Mouse (Mus musculus): ENCODE results near the gene Capza3. TPM values are rescaled to one million over a fixed set of nuclear protein-coding genes. Genes with fewer than 3 reads are reported as not detected.
A peak's percentile ranks its signal among the peaks of the same experiment; 100 is the strongest.

Capza3 gene
- total RNA-seq (2012; rRNA removed) = not detected in 2 replicates

- H3K36me3 ChIP-seq (ENCODE audit: control insufficient read depth, insufficient read depth, low read length, poor library complexity, severe bottlenecking) = no peaks in the 10 kb centered on the region
- no peak within 1 kb of the TSS for H3K4me3 ChIP-seq (ENCODE audit: insufficient read depth in 1 of 2, low read depth in 1 of 2, low read length in 2 of 2, poor library complexity in 1 of 2, severe bottlenecking in 1 of 2)
- TF ChIP-seq HCFC1 (IDR thresholded peaks at IDR 0.05; ENCODE audit: borderline replicate concordance, insufficient read depth, low read length) = no peak
- no peak for TF ChIP-seq ZC3H11A (IDR thresholded peaks at IDR 0.05; ENCODE audit: borderline replicate concordance, low read depth, low read length)
- TF ChIP-seq CHD2 (IDR thresholded peaks at IDR 0.05; ENCODE audit: low read depth, low read length) = no peak
- no peak for TF ChIP-seq MAFK (IDR thresholded peaks at IDR 0.05; ENCODE audit: insufficient read depth, low read depth, low read length)
- no peak for TF ChIP-seq ZNF384 (IDR thresholded peaks at IDR 0.05; ENCODE audit: low read depth, low read length)
- H3K27ac ChIP-seq (ENCODE audit: insufficient read depth, low read depth, low read length, poor library complexity, severe bottlenecking) = no peak within 1 kb of the TSS
- DNase-seq (ENCODE audit: low read depth, low spot score) = no peak
- in situ Hi-C loops (cut with MboI; ENCODE audit: low sequenced_read_pairs in 2 of 2, unreplicated experiment in 2 of 2) = no loop called here
- H3K9ac ChIP-seq (ENCODE audit: insufficient read depth, low read depth, low read length, poor library complexity, severe bottlenecking) = no peak within 1 kb of the TSS
- H3K9me3 ChIP-seq (ENCODE audit: control insufficient read depth, insufficient read depth, low read depth, low read length) = no peaks in the 10 kb centered on the region
- no peaks in the 10 kb centered on the region for H3K4me1 ChIP-seq (ENCODE audit: control insufficient read depth in 2 of 2, insufficient read depth in 2 of 2, low read length in 2 of 2, poor library complexity in 1 of 2)
These were observed at the start of gene Capza3 for GRCm38 (mm10) chr6:140040952-140041351. Gene Capza3, plus strand, starts transcription at chr6:140041252.

GRCm38 (mm10) chr6:140005181-140005580 lies 35.9 kb upstream of the Capza3 start:
- no peak for TF ChIP-seq MAFK (IDR thresholded peaks at IDR 0.05; ENCODE audit: insufficient read depth, low read depth, low read length)
- 0 out of 2 replicates have a peak, but pooled peaks have one; percentile 27 for TF ChIP-seq ZC3H11A (IDR thresholded peaks at IDR 0.05; ENCODE audit: borderline replicate concordance, low read depth, low read length)
- peak; percentile 16 for DNase-seq (ENCODE audit: low read depth, low spot score)
- Histone ChIP-seq H3K9ac (ENCODE audit: insufficient read depth, low read depth, low read length, poor library complexity, severe bottlenecking) (no peak overlapping the region), H3K4me1 (ENCODE audit: control insufficient read depth in 2 of 2, insufficient read depth in 2 of 2, low read length in 2 of 2, poor library complexity in 1 of 2) (no peaks in the 10 kb centered on the region), H3K36me3 (ENCODE audit: control insufficient read depth, insufficient read depth, low read length, poor library complexity, severe bottlenecking) (no peaks in the 10 kb centered on the region), H3K27ac (ENCODE audit: insufficient read depth, low read depth, low read length, poor library complexity, severe bottlenecking) (no peak overlapping the region), H3K9me3 (ENCODE audit: control insufficient read depth, insufficient read depth, low read depth, low read length) (no peaks in the 10 kb centered on the region), H3K4me3 (ENCODE audit: insufficient read depth in 1 of 2, low read depth in 1 of 2, low read length in 2 of 2, poor library complexity in 1 of 2, severe bottlenecking in 1 of 2) (no peak overlapping the region)
- in situ Hi-C loops (cut with MboI; ENCODE audit: low sequenced_read_pairs in 2 of 2, unreplicated experiment in 2 of 2) = no loop called here

- Histone ChIP-seq H3K4me3 (ENCODE audit: insufficient read depth in 1 of 2, low read depth in 1 of 2, low read length in 2 of 2, poor library complexity in 1 of 2, severe bottlenecking in 1 of 2) (no peak overlapping the region), H3K36me3 (ENCODE audit: control insufficient read depth, insufficient read depth, low read length, poor library complexity, severe bottlenecking) (no peaks in the 10 kb centered on the region), H3K9ac (ENCODE audit: insufficient read depth, low read depth, low read length, poor library complexity, severe bottlenecking) (no peak overlapping the region), H3K27ac (ENCODE audit: insufficient read depth, low read depth, low read length, poor library complexity, severe bottlenecking) (no peak overlapping the region), H3K9me3 (ENCODE audit: control insufficient read depth, insufficient read depth, low read depth, low read length) (no peaks in the 10 kb centered on the region), H3K4me1 (ENCODE audit: control insufficient read depth in 2 of 2, insufficient read depth in 2 of 2, low read length in 2 of 2, poor library complexity in 1 of 2) (no peaks in the 10 kb centered on the region)
- TF ChIP-seq ZNF384 (IDR thresholded peaks at IDR 0.05; ENCODE audit: low read depth, low read length) (no peak), HCFC1 (IDR thresholded peaks at IDR 0.05; ENCODE audit: borderline replicate concordance, insufficient read depth, low read length) (no peak), MAFK (IDR thresholded peaks at IDR 0.05; ENCODE audit: insufficient read depth, low read depth, low read length) (no peak), ZC3H11A (IDR thresholded peaks at IDR 0.05; ENCODE audit: borderline replicate concordance, low read depth, low read length) (no peak), CHD2 (IDR thresholded peaks at IDR 0.05; ENCODE audit: low read depth, low read length) (no peak)
- in situ Hi-C loops (cut with MboI; ENCODE audit: low sequenced_read_pairs in 2 of 2, unreplicated experiment in 2 of 2) = no loop called here
- DNase-seq (ENCODE audit: low read depth, low spot score) = no peak
These were observed 16.6 kb upstream of the Capza3 start for GRCm38 (mm10) chr6:140024404-140024803.

GRCm38 (mm10) chr6:140041357-140041756 lies 305 bp downstream of the Capza3 start, which contains the start of gene Plcz1:
Gene Plcz1, minus strand, starts transcription at chr6:140041457.
- in situ Hi-C loops (cut with MboI; ENCODE audit: low sequenced_read_pairs in 2 of 2, unreplicated experiment in 2 of 2) = no loop called here
- no peak within 1 kb of the TSS for H3K9ac ChIP-seq (ENCODE audit: insufficient read depth, low read depth, low read length, poor library complexity, severe bottlenecking)
- H3K4me3 ChIP-seq (ENCODE audit: insufficient read depth in 1 of 2, low read depth in 1 of 2, low read length in 2 of 2, poor library complexity in 1 of 2, severe bottlenecking in 1 of 2) = no peak within 1 kb of the TSS
- no peaks in the 10 kb centered on the region for H3K9me3 ChIP-seq (ENCODE audit: control insufficient read depth, insufficient read depth, low read depth, low read length)
- H3K4me1 ChIP-seq (ENCODE audit: control insufficient read depth in 2 of 2, insufficient read depth in 2 of 2, low read length in 2 of 2, poor library complexity in 1 of 2) = no peaks in the 10 kb centered on the region
- no peak for DNase-seq (ENCODE audit: low read depth, low spot score)
- no peak for TF ChIP-seq CHD2 (IDR thresholded peaks at IDR 0.05; ENCODE audit: low read depth, low read length)
- TF ChIP-seq ZC3H11A (IDR thresholded peaks at IDR 0.05; ENCODE audit: borderline replicate concordance, low read depth, low read length) = no peak
- no peak for TF ChIP-seq HCFC1 (IDR thresholded peaks at IDR 0.05; ENCODE audit: borderline replicate concordance, insufficient read depth, low read length)
- no peak for TF ChIP-seq MAFK (IDR thresholded peaks at IDR 0.05; ENCODE audit: insufficient read depth, low read depth, low read length)
- TF ChIP-seq ZNF384 (IDR thresholded peaks at IDR 0.05; ENCODE audit: low read depth, low read length) = no peak
- H3K36me3 ChIP-seq (ENCODE audit: control insufficient read depth, insufficient read depth, low read length, poor library complexity, severe bottlenecking) = no peaks in the 10 kb centered on the region
- no peak within 1 kb of the TSS for H3K27ac ChIP-seq (ENCODE audit: insufficient read depth, low read depth, low read length, poor library complexity, severe bottlenecking)

GRCm38 (mm10) chr6:140051476-140051875 lies 10.4 kb downstream of the Capza3 start:
- no peak overlapping the region for H3K27ac ChIP-seq (ENCODE audit: insufficient read depth, low read depth, low read length, poor library complexity, severe bottlenecking)
- no peak for TF ChIP-seq CHD2 (IDR thresholded peaks at IDR 0.05; ENCODE audit: low read depth, low read length)
- no peak for TF ChIP-seq HCFC1 (IDR thresholded peaks at IDR 0.05; ENCODE audit: borderline replicate concordance, insufficient read depth, low read length)
- no peak for TF ChIP-seq MAFK (IDR thresholded peaks at IDR 0.05; ENCODE audit: insufficient read depth, low read depth, low read length)
- TF ChIP-seq ZNF384 (IDR thresholded peaks at IDR 0.05; ENCODE audit: low read depth, low read length) = no peak
- TF ChIP-seq ZC3H11A (IDR thresholded peaks at IDR 0.05; ENCODE audit: borderline replicate concordance, low read depth, low read length) = no peak
- no peaks in the 10 kb centered on the region for H3K4me1 ChIP-seq (ENCODE audit: control insufficient read depth in 2 of 2, insufficient read depth in 2 of 2, low read length in 2 of 2, poor library complexity in 1 of 2)
- in situ Hi-C loops (cut with MboI; ENCODE audit: low sequenced_read_pairs in 2 of 2, unreplicated experiment in 2 of 2) = no loop called here
- no peak for DNase-seq (ENCODE audit: low read depth, low spot score)
- no peaks in the 10 kb centered on the region for H3K9me3 ChIP-seq (ENCODE audit: control insufficient read depth, insufficient read depth, low read depth, low read length)
- no peak overlapping the region for H3K4me3 ChIP-seq (ENCODE audit: insufficient read depth in 1 of 2, low read depth in 1 of 2, low read length in 2 of 2, poor library complexity in 1 of 2, severe bottlenecking in 1 of 2)
- no peaks in the 10 kb centered on the region for H3K36me3 ChIP-seq (ENCODE audit: control insufficient read depth, insufficient read depth, low read length, poor library complexity, severe bottlenecking)
- no peak overlapping the region for H3K9ac ChIP-seq (ENCODE audit: insufficient read depth, low read depth, low read length, poor library complexity, severe bottlenecking)

Measured in ES-E14 (cell line).